Mouse (Mus musculus) liver, embryonic 14.5 days (tissue): ENCODE measurements around the gene Prr29. TPM values are rescaled to one million over a fixed set of nuclear protein-coding genes. Genes with fewer than 3 reads are reported as not detected.

ENCODE experiments used
- ATAC-seq: fragments of 200-750 bp; cut with Nextera tagmentation; 2 replicates; pipeline ENCODE4 v1.8.0; 2017; ENCODE audit warnings: moderate number of reproducible peaks, mild to moderate bottlenecking, moderate library complexity; ENCODE audit not compliant: insufficient read depth
- DNase-seq, 3 experiments: peaks; one replicate each; pipeline ENCODE4 v3.0.0-alpha.2; 2012 to 2013; ENCODE audit warnings: low read depth in 3 of 3, low spot score in 3 of 3
- H3K27ac ChIP-seq: fragments of 300-500 bp; sonication (generic); 2 replicates; pipeline ENCODE4 v1.5.1; 2014; ENCODE audit warnings: moderate library complexity, mild to moderate bottlenecking, control low read depth, inconsistent platforms
- H3K27me3 ChIP-seq: fragments of 300-500 bp; sonication (generic); 2 replicates; pipeline ENCODE4 v1.6.1; 2014; ENCODE audit warnings: mild to moderate bottlenecking, low read length, moderate library complexity; ENCODE audit not compliant: control insufficient read depth, insufficient read depth
- H3K36me3 ChIP-seq: fragments of 300-500 bp; sonication (generic); replicated peaks from 2 replicates; pipeline ENCODE4 v1.6.1; 2014; ENCODE audit warnings: low read depth; ENCODE audit not compliant: control insufficient read depth, insufficient read depth
- H3K4me1 ChIP-seq, 2 experiments: fragments of 200-500 bp in 1 of 2; fragments of 300-500 bp in 1 of 2; sonication (generic) in 1 of 2; replicated peaks; 2 replicates each; pipeline ENCODE4 v1.6.1; 2012 to 2014; ENCODE audit warnings: antibody characterized with exemption in 1 of 2, inconsistent platforms in 1 of 2, low read length in 1 of 2; ENCODE audit not compliant: control insufficient read depth in 2 of 2, insufficient read depth in 2 of 2
- H3K4me2 ChIP-seq: fragments of 300-500 bp; sonication (generic); 2 replicates; pipeline ENCODE4 v1.6.1; 2014; ENCODE audit warnings: low read depth, mild to moderate bottlenecking, control low read depth, moderate library complexity
- H3K4me3 ChIP-seq, 2 experiments: fragments of 200-500 bp in 1 of 2; fragments of 300-500 bp in 1 of 2; sonication (generic) in 1 of 2; 2 replicates each; pipeline ENCODE4 v1.5.1; 2012 to 2014; ENCODE audit warnings: low read depth in 2 of 2, low read length in 2 of 2, mild to moderate bottlenecking in 2 of 2, control low read depth in 1 of 2, inconsistent platforms in 1 of 2, moderate library complexity in 1 of 2; ENCODE audit not compliant: insufficient read depth in 1 of 2
- H3K9ac ChIP-seq: fragments of 300-500 bp; sonication (generic); replicated peaks from 2 replicates; pipeline ENCODE4 v1.6.1; 2014; ENCODE audit warnings: mild to moderate bottlenecking, control low read depth, moderate library complexity
- H3K9me3 ChIP-seq: fragments of 300-500 bp; sonication (generic); 2 replicates; pipeline ENCODE4 v1.6.1; 2016; ENCODE audit warnings: low read length, mixed read lengths; ENCODE audit not compliant: control insufficient read depth
- CTCF ChIP-seq: IDR thresholded peaks from 2 replicates; pipeline ENCODE4 v1.5.1; 2016; ENCODE audit warnings: antibody characterized with exemption, low read depth, control low read depth
- EP300 ChIP-seq: IDR thresholded peaks from 2 replicates; pipeline ENCODE4 v1.6.1; 2016; ENCODE audit warnings: antibody characterized with exemption, low read depth
- WGBS: fragments of 180-500 bp; shearing (Covaris S2); extraction: QIAGEN DNeasy Blood & Tissue Kit; methylation state at CpG from one replicate; pipeline ENCODE4 v1.1.7; 2014; ENCODE audit not compliant: insufficient replicate concordance; 5-methylcytosine and 5-hydroxymethylcytosine counted together
- polyA plus RNA-seq, 2 experiments: library from polyadenylated mRNA; depleted of rRNA in 1 of 2; stranded (reverse) in 1 of 2; unstranded in 1 of 2; fragments of >200 nt; fragmentation: Nextera tagmentation in 1 of 2; extraction: Ambion mirVana in 1 of 2; gene quantifications; 2 replicates each; pipeline versions ENCODE4 v1.2.1 to v1.2.3; 2012 to 2014

The Prr29 gene
- polyA plus RNA-seq, 2 experiments: not detected

DNA sequence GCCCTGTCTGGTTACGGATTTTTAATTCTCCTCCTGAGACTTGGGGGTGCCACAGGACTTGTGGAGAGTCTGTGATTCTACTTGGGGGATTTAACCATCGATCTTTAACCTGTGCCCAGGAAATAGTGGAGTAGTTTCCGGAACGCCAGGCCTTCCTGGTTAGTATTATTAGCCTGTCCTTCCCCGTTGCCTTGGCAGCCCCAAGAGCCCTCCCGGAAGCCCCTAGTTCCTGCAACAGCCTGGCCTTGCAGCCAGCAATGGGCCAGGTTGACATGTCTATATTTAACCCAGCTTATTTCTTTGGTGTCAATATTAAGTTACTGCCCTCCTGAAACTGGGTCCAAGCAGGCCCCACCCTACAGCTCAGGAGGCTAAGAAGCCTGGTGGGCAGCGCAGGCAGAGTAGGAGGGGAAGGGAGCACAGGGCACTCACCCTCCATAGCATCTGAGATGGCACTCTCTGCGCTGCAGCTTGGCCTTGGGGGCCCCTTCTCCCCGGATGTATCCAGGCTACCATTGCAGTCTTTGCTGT, 24.2 kb upstream of the Prr29 start:
- WGBS: 39% methylated on average over 9 of the region's 9 CpGs
- DNase-seq (no peak), ATAC-seq (no peak)
- TF ChIP-seq EP300 (no peak), CTCF (no peak)
- no peak overlapping the region for H3K9ac ChIP-seq
- no peaks in the 10 kb centered on the region for H3K27me3 ChIP-seq
- no peaks in the 10 kb centered on the region for H3K9me3 ChIP-seq
- no peak overlapping the region for H3K4me3 ChIP-seq
- H3K27ac ChIP-seq: no peak overlapping the region
- no peaks in the 10 kb centered on the region for H3K36me3 ChIP-seq
- no peaks in the 10 kb centered on the region for H3K4me1 ChIP-seq
- H3K4me2 ChIP-seq: no peak overlapping the region

DNA sequence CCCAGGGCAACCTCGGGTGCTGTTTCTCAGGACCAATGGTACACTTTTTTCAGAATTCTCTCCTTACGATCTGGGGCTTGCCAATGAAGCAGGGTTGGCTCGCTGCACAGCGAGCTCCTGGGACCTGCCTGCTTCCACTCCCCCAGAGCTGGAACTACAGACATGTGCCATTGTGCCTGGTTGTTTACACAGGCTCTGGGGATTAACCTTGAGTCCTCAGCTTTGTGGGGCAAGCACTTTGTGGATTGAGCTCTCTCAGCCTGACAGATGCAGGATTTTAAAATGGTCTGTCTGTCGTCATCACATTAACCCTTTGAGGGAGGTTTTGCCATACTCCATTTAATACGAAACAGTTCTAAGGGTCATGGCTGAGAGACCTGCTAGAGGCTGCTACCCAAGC, 20.4 kb upstream of the Prr29 start:
- H3K4me1 ChIP-seq: no peaks in the 10 kb centered on the region
- no peaks in the 10 kb centered on the region for H3K9me3 ChIP-seq
- TF ChIP-seq CTCF (no peak), EP300 (no peak)
- H3K36me3 ChIP-seq: no peaks in the 10 kb centered on the region
- no peak overlapping the region for H3K4me2 ChIP-seq
- H3K4me3 ChIP-seq: no peak overlapping the region
- H3K9ac ChIP-seq: no peak overlapping the region
- ATAC-seq (no peak), DNase-seq (no peak)
- no peaks in the 10 kb centered on the region for H3K27me3 ChIP-seq
- H3K27ac ChIP-seq: no peak overlapping the region
- 47% methylated on average over 6 of the region's 6 CpGs for WGBS

DNA sequence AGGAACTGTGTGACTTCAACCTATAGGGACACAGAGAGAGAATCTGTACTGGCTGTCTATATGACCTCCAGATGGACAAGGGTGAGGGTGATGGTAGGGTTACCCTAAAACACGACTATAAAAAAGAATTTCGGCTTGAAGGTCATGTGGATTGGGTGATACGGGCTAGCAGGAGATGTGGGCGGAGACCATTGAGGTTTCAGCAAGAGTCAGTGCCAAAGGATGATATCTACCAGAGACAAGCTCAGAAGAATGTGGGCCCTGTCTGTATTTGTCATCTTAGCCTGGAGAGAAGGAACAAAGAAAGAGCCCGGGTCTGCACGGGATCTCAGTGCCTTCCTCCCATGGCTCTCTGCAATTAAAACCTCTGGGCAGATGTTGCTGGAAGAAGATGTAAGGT, 15.5 kb upstream of the Prr29 start:
- H3K4me1 ChIP-seq: no peaks in the 10 kb centered on the region
- no peak overlapping the region for H3K27ac ChIP-seq
- no peaks in the 10 kb centered on the region for H3K9me3 ChIP-seq
- no peak for ATAC-seq
- WGBS: 55% methylated on average over 6 of the region's 6 CpGs
- no peak overlapping the region for H3K4me3 ChIP-seq
- H3K4me2 ChIP-seq: no peak overlapping the region
- DNase-seq: no peak
- no peak overlapping the region for H3K9ac ChIP-seq
- TF ChIP-seq EP300: no peak
- no peaks in the 10 kb centered on the region for H3K27me3 ChIP-seq
- no peaks in the 10 kb centered on the region for H3K36me3 ChIP-seq

DNA sequence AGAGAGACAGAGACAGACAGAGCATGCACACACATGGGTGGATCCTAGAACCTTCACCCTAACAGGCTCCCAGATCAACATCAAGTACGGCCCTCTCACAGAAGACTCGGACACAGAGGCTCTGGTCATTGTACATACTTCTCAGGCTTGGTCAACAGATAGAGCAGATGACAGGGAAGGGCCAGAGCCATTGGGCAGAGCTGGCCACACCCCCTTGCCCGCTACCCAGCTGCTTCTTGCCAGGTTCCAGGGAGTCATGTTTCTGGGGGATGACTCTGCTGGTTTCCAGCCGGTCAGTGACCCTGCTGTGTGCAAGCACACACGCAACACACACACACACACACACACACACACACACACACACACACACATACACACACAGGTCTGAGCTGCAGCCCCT, 14.4 kb upstream of the Prr29 start:
- TF ChIP-seq EP300: no peak
- TF ChIP-seq CTCF: no peak
- H3K9ac ChIP-seq: no peak overlapping the region
- H3K36me3 ChIP-seq: no peaks in the 10 kb centered on the region
- 50% methylated on average over 5 of the region's 5 CpGs for WGBS
- no peak overlapping the region for H3K4me2 ChIP-seq
- peaks cover 0 to 6% of the 10 kb centered on the region in 2 experiments; a peak in 2 of 4 replicates for H3K4me1 ChIP-seq
- H3K9me3 ChIP-seq: no peaks in the 10 kb centered on the region
- DNase-seq (no peak), ATAC-seq (no peak)
- no peaks in the 10 kb centered on the region for H3K27me3 ChIP-seq
- H3K27ac ChIP-seq: no peak overlapping the region
- no peak overlapping the region for H3K4me3 ChIP-seq

DNA sequence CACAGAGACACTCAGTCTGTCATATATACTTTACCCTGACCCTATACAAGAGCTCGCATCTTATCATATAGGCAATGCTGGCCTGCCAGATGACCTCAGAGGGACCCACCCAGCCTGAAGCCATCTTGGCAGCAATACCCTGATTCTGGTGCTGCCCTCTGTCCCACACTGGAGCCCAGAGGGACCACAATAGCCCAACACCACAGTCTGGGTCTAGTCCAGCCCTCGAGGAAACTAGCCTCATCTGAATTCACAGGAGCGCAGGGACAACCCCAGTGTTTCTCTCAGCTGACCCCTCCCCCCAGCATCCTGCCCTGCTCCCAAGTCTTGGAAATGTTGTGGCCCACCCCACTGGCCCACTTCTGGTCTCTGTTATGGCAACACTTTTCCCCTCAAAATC, 14.0 kb upstream of the Prr29 start:
- WGBS: 54% methylated on average over 3 of the region's 3 CpGs
- no peak for ATAC-seq

More for the DNA sequence above, 14.0 kb upstream of the Prr29 start:
- Histone ChIP-seq H3K9me3 (no peaks in the 10 kb centered on the region), H3K27ac (no peak overlapping the region), H3K27me3 (no peaks in the 10 kb centered on the region), H3K36me3 (no peaks in the 10 kb centered on the region), H3K4me3 (no peak overlapping the region), H3K4me1 (peaks cover 0 to 6% of the 10 kb centered on the region in 2 experiments; a peak in 2 of 4 replicates), H3K9ac (no peak overlapping the region), H3K4me2 (no peak overlapping the region)
- DNase-seq: no peak
- no peak for TF ChIP-seq CTCF
- no peak for TF ChIP-seq EP300
